Mouse (Mus musculus) midbrain, embryonic 10.5 days (tissue): ENCODE measurements around the gene Plekha7. TPM values are rescaled to one million over a fixed set of nuclear protein-coding genes. Genes with fewer than 3 reads are reported as not detected.
"Not testable (repeated sequence)": the region's sequence is repeated elsewhere in the genome, so short reads cannot be mapped to it uniquely, and the experiment has no call there.

Experiments used
- DNase-seq: peaks from one replicate; pipeline ENCODE4 v3.0.0-alpha.2; 2017; ENCODE audit warnings: low spot score
- H3K27ac ChIP-seq: fragments of 300-500 bp; sonication (generic); replicated peaks from 2 replicates; pipeline ENCODE4 v1.5.1; 2016; ENCODE audit warnings: mild to moderate bottlenecking
- H3K27me3 ChIP-seq: fragments of 300-500 bp; sonication (generic); 2 replicates; pipeline ENCODE4 v1.6.1; 2016; ENCODE audit warnings: low read depth, mild to moderate bottlenecking; ENCODE audit not compliant: poor library complexity, severe bottlenecking
- H3K36me3 ChIP-seq: fragments of 300-500 bp; sonication (generic); 2 replicates; pipeline ENCODE4 v1.6.1; 2016; ENCODE audit warnings: mild to moderate bottlenecking, moderate library complexity
- H3K4me1 ChIP-seq: fragments of 300-500 bp; sonication (generic); 2 replicates; pipeline ENCODE4 v1.6.1; 2016
- H3K4me3 ChIP-seq: fragments of 300-500 bp; sonication (generic); 2 replicates; pipeline ENCODE4 v1.5.1; 2016; ENCODE audit warnings: mild to moderate bottlenecking, moderate library complexity
- H3K9me3 ChIP-seq: fragments of 300-500 bp; sonication (generic); replicated peaks from 2 replicates; pipeline ENCODE4 v1.6.1; 2016; ENCODE audit warnings: mild to moderate bottlenecking
- WGBS: fragments of 180-500 bp; shearing (Covaris S2); methylation state at CpG from one replicate; pipeline ENCODE4 v1.1.7; 2016; 5-methylcytosine and 5-hydroxymethylcytosine counted together
- polyA plus RNA-seq: library from polyadenylated mRNA; unstranded; fragments of >200 nt; fragmentation: Nextera tagmentation; extraction: Ambion mirVana; gene quantifications from 2 replicates; pipeline ENCODE4 v1.2.1, GENCODE M21; 2016

Plekha7 gene
- polyA plus RNA-seq, 1 experiment from 2014 or later: 25.5 TPM

GRCm38 (mm10) chr7:116092710-116093465 is 215.3 kb downstream of the Plekha7 start:
- Histone ChIP-seq H3K9me3 (no peaks in the 10 kb centered on the region), H3K4me3 (peak overlapping the region; percentile 75), H3K36me3 (peaks cover 10% of the 10 kb centered on the region; the same call in 1 of the 2 replicates), H3K4me1 (peaks cover 28% of the 10 kb centered on the region), H3K27ac (peak overlapping the region; percentile 98), H3K27me3 (no peaks in the 10 kb centered on the region)
- peak; percentile 95 for DNase-seq
- WGBS: under 1% methylated on average over 38 of the region's 38 CpGs

GRCm38 (mm10) chr7:116084366-116084765 is 223.8 kb downstream of the Plekha7 start, which contains the start of gene Gm4353:
Gene Gm4353 (minus strand): TSS chr7:116084635.
- not testable (repeated sequence) for H3K27ac ChIP-seq, H3K9me3 ChIP-seq, DNase-seq, H3K4me1 ChIP-seq, H3K4me3 ChIP-seq, H3K27me3 ChIP-seq, H3K36me3 ChIP-seq
- WGBS: 95% methylated on average over 11 of the region's 11 CpGs

Other genes starting within 250 kb of the Plekha7 start
- gene Gm4353, start 223.7 kb downstream of the Plekha7 start, polyA plus RNA-seq: 0.71 and 1.0 TPM in 2 replicates
- 708 and 841 TPM in 2 replicates for gene Rps13, start 25.8 kb upstream of the Plekha7 start, polyA plus RNA-seq
- 23.2 and 28.6 TPM in 2 replicates for gene Pik3c2a, start 135.1 kb upstream of the Plekha7 start, polyA plus RNA-seq
- gene Nucb2, start 196.0 kb upstream of the Plekha7 start, polyA plus RNA-seq: 11.7 and 11.8 TPM in 2 replicates